Mouse (Mus musculus): Measurements from ENCODE around the gene Atg14. TPM values are rescaled to one million over a fixed set of nuclear protein-coding genes. Genes with fewer than 3 reads are reported as not detected.
A peak's percentile ranks its signal among the peaks of the same experiment; 100 is the strongest.

Gene Atg14
- polyA plus RNA-seq, 1 experiment, result 14.0 TPM

- H3K4me3 ChIP-seq (ENCODE audit: insufficient read depth, low read length), result no peak overlapping the region
- no peak overlapping the region for H3K27ac ChIP-seq (ENCODE audit: insufficient read depth, low read depth, low read length)
- H3K4me1 ChIP-seq (ENCODE audit: control insufficient read depth, insufficient read depth, low read length), result no peaks in the 10 kb centered on the region
- TF ChIP-seq POLR2A (IDR thresholded peaks at IDR 0.05; ENCODE audit: borderline replicate concordance, low read depth, low read length) (no peak), CTCF (IDR thresholded peaks at IDR 0.05; ENCODE audit: low read depth, low read length) (no peak)
Observed at GRCm38 (mm10) chr14:47578086-47578485, 7.6 kb upstream of the Atg14 start.

DNA sequence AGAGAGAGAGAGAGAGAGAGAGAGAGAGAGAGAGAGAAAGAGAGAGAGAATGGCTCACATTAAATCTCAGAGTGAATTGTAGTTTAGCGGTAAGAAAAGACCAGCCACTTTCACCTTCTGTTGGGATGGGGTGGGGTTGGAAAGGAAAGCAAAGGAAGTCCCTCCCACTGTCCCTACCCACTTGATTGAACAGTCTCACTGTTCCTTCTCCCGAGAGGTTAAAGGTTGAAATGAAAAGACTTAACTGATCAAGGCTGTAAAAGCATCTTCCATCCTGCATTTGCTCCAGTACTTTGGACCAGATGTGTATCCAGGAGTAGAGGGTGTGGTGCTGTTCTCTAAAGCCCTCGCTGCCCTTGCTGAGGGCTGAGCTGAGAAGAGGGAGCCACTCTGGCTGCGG, 6.2 kb upstream of the Atg14 start:
- H3K4me1 ChIP-seq (ENCODE audit: control insufficient read depth, insufficient read depth, low read length), result no peaks in the 10 kb centered on the region
- no peak overlapping the region for H3K27ac ChIP-seq (ENCODE audit: insufficient read depth, low read depth, low read length)
- H3K4me3 ChIP-seq (ENCODE audit: insufficient read depth, low read length), result no peak overlapping the region
- TF ChIP-seq CTCF (IDR thresholded peaks at IDR 0.05; ENCODE audit: low read depth, low read length) (no peak), POLR2A (IDR thresholded peaks at IDR 0.05; ENCODE audit: borderline replicate concordance, low read depth, low read length) (no peak)

- TF ChIP-seq POLR2A (IDR thresholded peaks at IDR 0.05; ENCODE audit: borderline replicate concordance, low read depth, low read length), result no peak
- TF ChIP-seq CTCF (IDR thresholded peaks at IDR 0.05; ENCODE audit: low read depth, low read length), result no peak
- H3K4me1 ChIP-seq (ENCODE audit: control insufficient read depth, insufficient read depth, low read length), result no peaks in the 10 kb centered on the region
- no peak overlapping the region for H3K27ac ChIP-seq (ENCODE audit: insufficient read depth, low read depth, low read length)
- no peak overlapping the region for H3K4me3 ChIP-seq (ENCODE audit: insufficient read depth, low read length)
Observed at GRCm38 (mm10) chr14:47574721-47575120, 4.3 kb upstream of the Atg14 start.

- no peaks in the 10 kb centered on the region for H3K4me1 ChIP-seq (ENCODE audit: control insufficient read depth, insufficient read depth, low read length)
- TF ChIP-seq CTCF (IDR thresholded peaks at IDR 0.05; ENCODE audit: low read depth, low read length) (no peak), POLR2A (IDR thresholded peaks at IDR 0.05; ENCODE audit: borderline replicate concordance, low read depth, low read length) (no peak)
- no peak overlapping the region for H3K4me3 ChIP-seq (ENCODE audit: insufficient read depth, low read length)
- H3K27ac ChIP-seq (ENCODE audit: insufficient read depth, low read depth, low read length), result no peak overlapping the region
Observed at GRCm38 (mm10) chr14:47572707-47573106, 2.3 kb upstream of the Atg14 start.

- peak overlapping the region; percentile 78 for H3K4me3 ChIP-seq (ENCODE audit: insufficient read depth, low read length)
Observed at GRCm38 (mm10) chr14:47567962-47568652, 2.3 kb downstream of the Atg14 start.

DNA sequence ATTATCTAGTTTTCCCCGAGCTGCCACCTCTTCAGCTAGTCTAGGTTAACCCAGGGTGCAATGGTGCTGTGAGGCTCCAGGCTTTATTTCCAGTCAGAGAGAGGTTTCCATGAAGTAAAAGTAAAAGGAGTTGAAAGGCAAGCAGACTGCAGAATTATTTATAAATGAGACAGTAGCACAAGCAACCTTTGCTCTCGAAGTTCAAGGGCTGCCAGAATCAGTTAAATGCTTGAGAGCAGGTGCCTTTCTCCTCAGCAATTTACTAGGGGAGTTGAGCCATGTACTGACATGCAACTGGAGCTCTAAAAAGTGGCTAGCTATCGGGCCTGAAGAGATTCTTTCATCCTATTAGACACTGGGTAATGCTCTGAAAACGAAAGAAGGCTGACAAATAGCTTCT, 7.3 kb downstream of the Atg14 start:
- H3K4me3 ChIP-seq (ENCODE audit: insufficient read depth, low read length), result no peak overlapping the region
- no peak overlapping the region for H3K27ac ChIP-seq (ENCODE audit: insufficient read depth, low read depth, low read length)
- peaks cover 6% of the 10 kb centered on the region for H3K4me1 ChIP-seq (ENCODE audit: control insufficient read depth, insufficient read depth, low read length)
- no peak for TF ChIP-seq CTCF (IDR thresholded peaks at IDR 0.05; ENCODE audit: low read depth, low read length)
- no peak for TF ChIP-seq POLR2A (IDR thresholded peaks at IDR 0.05; ENCODE audit: borderline replicate concordance, low read depth, low read length)

More at GRCm38 (mm10) chr14:47567962-47568652, 2.3 kb downstream of the Atg14 start:
- Histone ChIP-seq H3K27ac (ENCODE audit: insufficient read depth, low read depth, low read length) (peak overlapping the region; percentile 47), H3K4me1 (ENCODE audit: control insufficient read depth, insufficient read depth, low read length) (peaks cover 3% of the 10 kb centered on the region; the same call in 1 of the 2 replicates)
- TF ChIP-seq CTCF (IDR thresholded peaks at IDR 0.05; ENCODE audit: low read depth, low read length) (no peak), POLR2A (IDR thresholded peaks at IDR 0.05; ENCODE audit: borderline replicate concordance, low read depth, low read length) (peak; percentile 29; the same call in 1 of the 2 replicates)

DNA sequence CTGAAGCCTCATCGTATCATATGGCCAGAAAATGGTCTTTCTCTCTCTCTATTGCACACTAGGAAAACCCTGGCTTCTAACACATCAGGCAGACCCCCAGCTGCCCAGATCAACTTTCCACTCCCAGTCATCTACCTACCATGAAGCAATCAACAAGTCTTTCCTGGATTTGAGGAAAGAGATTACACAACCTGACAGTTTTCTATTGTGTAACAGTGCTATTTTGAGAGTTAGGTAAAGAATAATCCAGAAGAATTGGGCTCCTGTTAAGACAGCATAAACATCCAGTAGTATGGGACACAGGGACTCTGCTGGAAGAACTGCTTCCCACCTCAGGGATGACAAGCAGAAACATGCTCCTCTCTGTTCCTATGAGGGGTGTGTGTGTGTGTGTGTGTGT, 7.9 kb downstream of the Atg14 start:
- H3K27ac ChIP-seq (ENCODE audit: insufficient read depth, low read depth, low read length), result no peak overlapping the region
- peaks cover 6% of the 10 kb centered on the region for H3K4me1 ChIP-seq (ENCODE audit: control insufficient read depth, insufficient read depth, low read length)
- TF ChIP-seq POLR2A (IDR thresholded peaks at IDR 0.05; ENCODE audit: borderline replicate concordance, low read depth, low read length), result no peak
- no peak for TF ChIP-seq CTCF (IDR thresholded peaks at IDR 0.05; ENCODE audit: low read depth, low read length)
- H3K4me3 ChIP-seq (ENCODE audit: insufficient read depth, low read length), result no peak overlapping the region

DNA sequence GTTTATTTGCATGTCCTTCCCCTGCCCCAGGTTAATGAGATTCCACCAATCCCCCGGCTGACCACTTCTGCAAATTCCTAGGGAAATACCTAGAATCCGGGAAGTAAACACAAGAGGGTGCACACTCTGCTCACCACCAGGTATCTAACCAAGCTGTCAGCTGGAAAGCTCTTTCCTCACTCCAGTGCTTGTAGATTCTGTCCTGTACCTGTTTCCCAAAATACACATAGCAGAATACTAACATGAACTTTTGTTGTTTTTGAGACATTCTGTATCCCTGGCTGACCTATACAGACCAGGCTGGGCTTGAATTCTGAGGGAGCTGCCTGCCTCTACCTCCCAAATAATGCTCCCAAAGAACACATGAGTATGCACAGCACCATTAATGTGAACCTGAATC, 9.7 kb downstream of the Atg14 start:
- Histone ChIP-seq H3K4me3 (ENCODE audit: insufficient read depth, low read length) (no peak overlapping the region), H3K27ac (ENCODE audit: insufficient read depth, low read depth, low read length) (no peak overlapping the region), H3K4me1 (ENCODE audit: control insufficient read depth, insufficient read depth, low read length) (peaks cover 3% of the 10 kb centered on the region)
- TF ChIP-seq POLR2A (IDR thresholded peaks at IDR 0.05; ENCODE audit: borderline replicate concordance, low read depth, low read length) (no peak), CTCF (IDR thresholded peaks at IDR 0.05; ENCODE audit: low read depth, low read length) (no peak)

- H3K4me3 ChIP-seq (ENCODE audit: insufficient read depth, low read length), result no peak overlapping the region
- peaks cover 7% of the 10 kb centered on the region for H3K4me1 ChIP-seq (ENCODE audit: control insufficient read depth, insufficient read depth, low read length)
- no peak overlapping the region for H3K27ac ChIP-seq (ENCODE audit: insufficient read depth, low read depth, low read length)
- TF ChIP-seq CTCF (IDR thresholded peaks at IDR 0.05; ENCODE audit: low read depth, low read length) (no peak), POLR2A (IDR thresholded peaks at IDR 0.05; ENCODE audit: borderline replicate concordance, low read depth, low read length) (no peak)
Observed at GRCm38 (mm10) chr14:47555225-47555624, 15.2 kb downstream of the Atg14 start.

DNA sequence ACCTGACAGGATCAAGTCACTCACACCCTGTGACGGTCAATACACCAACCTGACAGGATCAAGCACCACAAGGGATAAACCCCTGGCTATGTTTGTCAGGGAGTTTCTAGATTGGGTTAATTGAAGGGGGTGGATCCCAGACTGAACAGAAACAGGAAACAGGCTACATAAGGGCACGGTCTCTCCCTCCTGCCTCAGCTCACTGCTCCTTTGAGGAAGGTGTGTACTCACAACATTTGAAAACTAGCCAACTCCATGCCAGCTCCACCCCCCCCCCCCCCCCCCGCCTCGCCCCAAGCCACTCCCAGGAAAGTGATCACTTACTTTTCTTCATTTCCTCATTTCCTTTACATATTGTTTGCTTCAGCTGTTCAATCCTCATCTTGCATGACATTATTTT, 16.2 kb downstream of the Atg14 start:
- Histone ChIP-seq H3K4me3 (ENCODE audit: insufficient read depth, low read length) (no peak overlapping the region), H3K27ac (ENCODE audit: insufficient read depth, low read depth, low read length) (no peak overlapping the region), H3K4me1 (ENCODE audit: control insufficient read depth, insufficient read depth, low read length) (peaks cover 7% of the 10 kb centered on the region)
- no peak for TF ChIP-seq POLR2A (IDR thresholded peaks at IDR 0.05; ENCODE audit: borderline replicate concordance, low read depth, low read length)
- no peak for TF ChIP-seq CTCF (IDR thresholded peaks at IDR 0.05; ENCODE audit: low read depth, low read length)
